Mouse (Mus musculus) lung, embryonic 15.5 days (tissue): ENCODE results near the gene Fzd10. TPM values are rescaled to one million over a fixed set of nuclear protein-coding genes. Genes with fewer than 3 reads are reported as not detected.

ENCODE experiments used
- ATAC-seq: fragments of 200-750 bp; cut with Nextera tagmentation; 2 replicates; pipeline ENCODE4 v1.8.0; 2017; ENCODE audit warnings: moderate number of reproducible peaks, borderline replicate concordance; ENCODE audit not compliant: low FRiP score, low TSS enrichment; ENCODE audit errors: extremely low read depth
- H3K27ac ChIP-seq: fragments of 300-500 bp; sonication (generic); 2 replicates; pipeline ENCODE4 v1.5.1; 2015; ENCODE audit warnings: moderate library complexity, mild to moderate bottlenecking, inconsistent platforms
- H3K27me3 ChIP-seq: fragments of 300-500 bp; sonication (generic); 2 replicates; pipeline ENCODE4 v1.6.1; 2015; ENCODE audit warnings: inconsistent platforms
- H3K36me3 ChIP-seq: fragments of 300-500 bp; sonication (generic); 2 replicates; pipeline ENCODE4 v1.6.1; 2015; ENCODE audit warnings: inconsistent platforms
- H3K4me1 ChIP-seq: fragments of 300-500 bp; sonication (generic); 2 replicates; pipeline ENCODE4 v1.6.1; 2015; ENCODE audit warnings: inconsistent platforms
- H3K4me2 ChIP-seq: fragments of 300-500 bp; sonication (generic); 2 replicates; pipeline ENCODE4 v1.6.1; 2015; ENCODE audit warnings: inconsistent platforms, mild to moderate bottlenecking, moderate library complexity
- H3K4me3 ChIP-seq: fragments of 300-500 bp; sonication (generic); 2 replicates; pipeline ENCODE4 v1.5.1; 2015; ENCODE audit warnings: mild to moderate bottlenecking, inconsistent platforms
- H3K9ac ChIP-seq: fragments of 300-500 bp; sonication (generic); 2 replicates; pipeline ENCODE4 v1.6.1; 2015; ENCODE audit warnings: inconsistent platforms
- H3K9me3 ChIP-seq: fragments of 300-500 bp; sonication (generic); 2 replicates; pipeline ENCODE4 v1.6.1; 2016; ENCODE audit warnings: inconsistent platforms
- WGBS: fragments of 180-500 bp; shearing (Covaris S2); methylation state at CpG from one replicate; pipeline ENCODE4 v1.1.7; 2015; 5-methylcytosine and 5-hydroxymethylcytosine counted together
- polyA plus RNA-seq: library from polyadenylated mRNA; unstranded; fragments of >200 nt; fragmentation: Nextera tagmentation; extraction: Ambion mirVana; gene quantifications from 2 replicates; pipeline ENCODE4 v1.2.1, GENCODE M21; 2015

Fzd10 gene
- polyA plus RNA-seq, 1 experiment from 2014 or later, result 1.0 TPM

GRCm38 (mm10) chr5:128647221-128647730 lies 46.6 kb downstream of the Fzd10 start:
- Histone ChIP-seq H3K4me2 (no peak overlapping the region), H3K9ac (no peak overlapping the region), H3K27me3 (no peaks in the 10 kb centered on the region), H3K4me1 (no peaks in the 10 kb centered on the region), H3K9me3 (no peaks in the 10 kb centered on the region), H3K36me3 (no peaks in the 10 kb centered on the region), H3K27ac (no peak overlapping the region), H3K4me3 (no peak overlapping the region)
- 78% methylated on average over 10 of the region's 10 CpGs for WGBS
- ATAC-seq, result no peak

- Histone ChIP-seq H3K9me3 (no peaks in the 10 kb centered on the region), H3K4me3 (no peak overlapping the region), H3K4me1 (no peaks in the 10 kb centered on the region), H3K9ac (no peak overlapping the region), H3K4me2 (no peak overlapping the region), H3K27me3 (no peaks in the 10 kb centered on the region), H3K27ac (no peak overlapping the region), H3K36me3 (no peaks in the 10 kb centered on the region)
- WGBS, result 61% methylated on average over 11 of the region's 11 CpGs
- no peak for ATAC-seq
These were observed 48.8 kb downstream of the Fzd10 start for GRCm38 (mm10) chr5:128649336-128649897.

Other genes starting within 250 kb of the Fzd10 start
- 1.4 and 2.3 TPM in 2 replicates for gene Tmem132d, start 167.8 kb upstream of the Fzd10 start, polyA plus RNA-seq
- gene Piwil1, start 101.7 kb downstream of the Fzd10 start, polyA plus RNA-seq, result not detected in 2 replicates